Mouse (Mus musculus) G1E (cell line): ENCODE results near the gene Gm11639. TPM values are rescaled to one million over a fixed set of nuclear protein-coding genes. Genes with fewer than 3 reads are reported as not detected.
"Not testable (repeated sequence)": the region's sequence is repeated elsewhere in the genome, so short reads cannot be mapped to it uniquely, and the experiment has no call there.

Source experiments
- ATAC-seq: 2 replicates; pipeline ENCODE4 v1.8.0; 2016; ENCODE audit warnings: mild to moderate bottlenecking; ENCODE audit not compliant: insufficient number of reproducible peaks, poor library complexity, low FRiP score, severe bottlenecking; ENCODE audit errors: extremely low read depth
- DNase-seq: peaks from one replicate; pipeline ENCODE4 v3.0.0; 2012; ENCODE audit warnings: low spot score
- H3K27me3 ChIP-seq: 2 replicates; pipeline ENCODE4 v1.6.1; 2012; ENCODE audit warnings: mild to moderate bottlenecking, low read length, inconsistent platforms; ENCODE audit not compliant: insufficient read depth
- H3K36me3 ChIP-seq: replicated peaks from 2 replicates; pipeline ENCODE3; 2012; ENCODE audit warnings: mild to moderate bottlenecking, inconsistent platforms
- H3K4me1 ChIP-seq: 2 replicates; pipeline ENCODE4 v1.6.1; 2012; ENCODE audit warnings: low read depth, low read length, inconsistent platforms, mixed read lengths; ENCODE audit not compliant: insufficient read depth
- H3K4me3 ChIP-seq: 2 replicates; pipeline ENCODE4 v1.5.1; 2012; ENCODE audit warnings: low read depth, mild to moderate bottlenecking, inconsistent platforms, low read length, moderate library complexity, mixed read lengths
- H3K9me3 ChIP-seq: replicated peaks from 2 replicates; pipeline ENCODE4 v1.6.1; 2012; ENCODE audit warnings: inconsistent platforms
- CTCF ChIP-seq: IDR thresholded peaks from 2 replicates; pipeline ENCODE4 v1.5.1; 2012; ENCODE audit warnings: low read depth, low read length, inconsistent platforms, mixed read lengths
- GATA1 ChIP-seq: IDR thresholded peaks from 2 replicates; pipeline ENCODE4 v1.6.1; 2012; ENCODE audit warnings: borderline replicate concordance, low read length, inconsistent platforms, mixed read lengths
- GATA2 ChIP-seq: IDR thresholded peaks from 2 replicates; pipeline ENCODE4 v1.6.1; 2012; ENCODE audit warnings: low read depth, low read length, inconsistent platforms, borderline replicate concordance
- POLR2AphosphoS5 ChIP-seq: IDR thresholded peaks from 2 replicates; pipeline ENCODE4 v1.6.1; 2012; ENCODE audit warnings: low read depth, low read length, inconsistent platforms; ENCODE audit not compliant: insufficient replicate concordance
- TAL1 ChIP-seq: conservative IDR thresholded peaks from 2 replicates; pipeline ENCODE4 v1.6.1; 2012; ENCODE audit warnings: low read depth, low read length, inconsistent platforms, mixed read lengths
- polyA plus RNA-seq: library from polyadenylated mRNA; stranded (reverse); fragments of >175 nt; gene quantifications from 2 replicates; pipeline ENCODE4 v1.2.3, GENCODE M21; 2012
- total RNA-seq, 2 experiments: library from RNA; stranded (forward) in 1 of 2; stranded (reverse) in 1 of 2; fragments of 200-1000 nt in 1 of 2; fragments of >200 nt in 1 of 2; fragmentation: Nextera tagmentation in 1 of 2; gene quantifications; 2 replicates each; pipeline ENCODE4 v1.2.3; 2014 to 2017

Gene Gm11639
- total and polyA plus RNA-seq, 3 experiments, result under 0.01 TPM; not detected in 2

GRCm38 (mm10) chr11:105135692-105136091 is 450.2 kb downstream of the Gm11639 start:
- Histone ChIP-seq H3K4me3 (no peak overlapping the region), H3K9me3 (no peaks in the 10 kb centered on the region), H3K27me3 (no peaks in the 10 kb centered on the region; the same call in 1 of the 2 replicates), H3K4me1 (peaks cover 7% of the 10 kb centered on the region; the same call in 1 of the 2 replicates), H3K36me3 (peaks cover 99% of the 10 kb centered on the region)
- no peak for TF ChIP-seq POLR2AphosphoS5
- no peak for TF ChIP-seq CTCF
- TF ChIP-seq GATA1, result no peak
- no peak for TF ChIP-seq GATA2
- no peak for TF ChIP-seq TAL1
- DNase-seq (no peak), ATAC-seq (no peak)

- peaks cover 13% of the 10 kb centered on the region for H3K4me1 ChIP-seq
- not testable (repeated sequence) for ATAC-seq, H3K27me3 ChIP-seq, H3K9me3 ChIP-seq, H3K4me3 ChIP-seq, DNase-seq
- peaks cover 98% of the 10 kb centered on the region for H3K36me3 ChIP-seq
Measured at GRCm38 (mm10) chr11:105137255-105137654, 451.7 kb downstream of the Gm11639 start.

GRCm38 (mm10) chr11:105140512-105140911 is 455.0 kb downstream of the Gm11639 start:
- Histone ChIP-seq H3K36me3 (peaks cover 66% of the 10 kb centered on the region), H3K4me1 (peaks cover 29% of the 10 kb centered on the region)
- H3K4me3 ChIP-seq, DNase-seq, H3K9me3 ChIP-seq, H3K27me3 ChIP-seq, ATAC-seq: not testable (repeated sequence)

DNA sequence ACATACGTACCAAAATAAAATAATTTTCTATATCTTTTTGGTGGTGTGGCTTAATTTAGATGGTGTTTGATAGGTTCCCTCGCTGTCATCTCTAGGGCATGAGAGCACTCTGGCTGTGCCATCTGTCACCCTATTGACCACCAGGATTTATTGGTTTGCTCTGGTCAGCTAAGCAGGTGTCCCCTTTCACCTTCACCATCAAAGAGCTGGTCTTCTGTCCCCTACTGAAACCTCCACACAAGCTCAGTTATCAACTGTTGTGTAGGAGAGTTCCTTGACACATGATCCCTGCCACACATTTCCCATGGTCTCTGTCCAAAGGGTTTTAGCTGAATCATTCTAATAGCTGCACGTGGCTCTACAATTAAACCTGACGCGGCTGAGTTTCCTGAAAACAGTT is 455.6 kb downstream of the Gm11639 start:
- no peak for TF ChIP-seq POLR2AphosphoS5
- no peak for TF ChIP-seq TAL1
- no peak for TF ChIP-seq CTCF
- no peak for TF ChIP-seq GATA2
- no peak for TF ChIP-seq GATA1
- ATAC-seq (no peak), DNase-seq (no peak)
- Histone ChIP-seq H3K4me3 (no peak overlapping the region), H3K9me3 (no peaks in the 10 kb centered on the region), H3K27me3 (no peaks in the 10 kb centered on the region; the same call in 1 of the 2 replicates), H3K4me1 (peaks cover 31% of the 10 kb centered on the region), H3K36me3 (peaks cover 60% of the 10 kb centered on the region)

DNA sequence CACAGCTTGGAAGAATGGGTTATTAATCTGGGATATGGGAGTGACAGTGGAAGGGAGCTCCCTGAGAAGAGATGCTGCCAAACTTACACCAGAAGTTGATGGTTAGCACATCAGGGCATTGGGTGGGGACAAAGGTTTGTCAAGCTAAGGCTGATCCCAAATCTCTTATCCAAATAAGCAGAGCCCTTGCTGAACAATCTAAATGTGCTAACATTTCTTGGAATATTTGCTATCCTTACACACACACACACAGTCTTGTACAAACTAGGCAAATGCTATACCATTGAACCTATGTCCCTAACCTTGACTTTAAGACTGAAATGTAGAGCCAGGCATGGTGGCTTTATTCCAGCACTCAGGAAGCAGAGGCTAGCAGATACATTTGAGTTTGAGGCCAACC is 458.1 kb downstream of the Gm11639 start:
- Histone ChIP-seq H3K36me3 (peaks cover 36% of the 10 kb centered on the region), H3K9me3 (no peaks in the 10 kb centered on the region), H3K27me3 (no peaks in the 10 kb centered on the region; the same call in 1 of the 2 replicates), H3K4me1 (peaks cover 37% of the 10 kb centered on the region), H3K4me3 (no peak overlapping the region)
- ATAC-seq (no peak), DNase-seq (no peak)
- no peak for TF ChIP-seq GATA2
- no peak for TF ChIP-seq GATA1
- no peak for TF ChIP-seq POLR2AphosphoS5
- no peak for TF ChIP-seq TAL1
- no peak for TF ChIP-seq CTCF

DNA sequence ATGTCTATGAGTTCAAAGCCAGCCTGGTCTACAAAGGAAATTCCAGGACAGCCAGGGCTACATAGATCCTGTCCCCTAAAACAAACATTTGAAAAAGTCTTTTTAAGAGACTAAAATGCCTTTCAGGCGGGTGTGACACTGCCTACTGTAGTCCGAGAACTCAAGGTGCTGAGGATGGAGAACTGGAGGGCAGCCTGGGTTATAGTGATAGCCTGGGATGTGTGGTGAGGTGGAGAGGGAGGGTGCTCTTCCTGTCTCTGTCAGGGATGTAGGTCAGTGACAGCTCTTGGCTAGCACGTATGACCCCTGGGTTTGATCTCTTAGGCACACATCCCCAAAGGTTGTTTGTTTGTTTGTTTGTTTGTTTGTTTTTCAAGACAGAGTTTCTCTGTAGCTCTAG is 458.6 kb downstream of the Gm11639 start:
- Histone ChIP-seq H3K27me3 (no peaks in the 10 kb centered on the region; the same call in 1 of the 2 replicates), H3K4me3 (no peak overlapping the region), H3K9me3 (no peaks in the 10 kb centered on the region), H3K36me3 (peaks cover 31% of the 10 kb centered on the region), H3K4me1 (peaks cover 40% of the 10 kb centered on the region)
- TF ChIP-seq TAL1 (no peak), POLR2AphosphoS5 (no peak), CTCF (no peak), GATA1 (no peak), GATA2 (no peak)
- no peak for DNase-seq
- ATAC-seq, result no peak

DNA sequence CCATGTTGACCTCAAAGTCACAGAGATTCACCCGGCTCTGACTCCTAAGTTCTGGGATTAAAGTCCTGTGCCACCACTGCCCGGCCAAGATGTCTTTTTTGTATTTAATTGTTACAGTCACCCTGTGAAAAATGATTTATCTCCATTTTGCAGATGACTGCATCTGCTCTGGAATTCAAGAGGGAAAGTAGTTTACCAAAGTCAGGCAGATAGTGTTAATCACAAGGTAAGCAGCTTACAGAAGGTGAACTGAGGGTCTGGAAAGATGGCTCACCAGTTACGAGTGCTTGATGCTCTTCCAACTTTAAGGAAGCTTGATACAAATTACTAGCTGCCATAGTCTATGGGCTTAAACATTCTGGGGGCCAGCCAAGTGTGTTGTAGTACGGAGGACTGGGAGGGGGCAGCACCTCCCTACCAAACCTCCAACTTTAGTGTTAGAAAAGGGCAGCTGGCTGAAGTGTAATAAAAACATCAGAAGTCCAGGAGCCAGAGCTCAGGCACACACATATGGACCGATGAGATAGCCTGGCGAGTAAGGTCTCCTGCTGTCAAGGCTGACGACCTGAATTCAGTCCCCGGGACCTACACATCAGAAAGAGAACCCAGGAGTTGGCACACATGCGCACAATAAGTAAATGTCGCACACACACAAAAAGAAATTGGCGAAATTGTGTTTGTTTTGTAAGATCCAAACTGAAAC is 459.2 kb downstream of the Gm11639 start:
- H3K27me3 ChIP-seq, result no peaks in the 10 kb centered on the region
- H3K4me3 ChIP-seq, result no peak overlapping the region
- no peak for DNase-seq
- ATAC-seq, result no peak
- TF ChIP-seq CTCF, result no peak
- TF ChIP-seq POLR2AphosphoS5, result no peak
- no peak for TF ChIP-seq GATA2
- no peak for TF ChIP-seq TAL1
- TF ChIP-seq GATA1, result no peak
- no peaks in the 10 kb centered on the region for H3K9me3 ChIP-seq
- H3K36me3 ChIP-seq, result peaks cover 26% of the 10 kb centered on the region
- H3K4me1 ChIP-seq, result peaks cover 43% of the 10 kb centered on the region
